Mouse (Mus musculus): Measurements from ENCODE around the gene 4931422A03Rik. TPM values are rescaled to one million over a fixed set of nuclear protein-coding genes. Genes with fewer than 3 reads are reported as not detected.

4931422A03Rik gene
- total and polyA plus RNA-seq, 2 experiments, result not detected

DNA sequence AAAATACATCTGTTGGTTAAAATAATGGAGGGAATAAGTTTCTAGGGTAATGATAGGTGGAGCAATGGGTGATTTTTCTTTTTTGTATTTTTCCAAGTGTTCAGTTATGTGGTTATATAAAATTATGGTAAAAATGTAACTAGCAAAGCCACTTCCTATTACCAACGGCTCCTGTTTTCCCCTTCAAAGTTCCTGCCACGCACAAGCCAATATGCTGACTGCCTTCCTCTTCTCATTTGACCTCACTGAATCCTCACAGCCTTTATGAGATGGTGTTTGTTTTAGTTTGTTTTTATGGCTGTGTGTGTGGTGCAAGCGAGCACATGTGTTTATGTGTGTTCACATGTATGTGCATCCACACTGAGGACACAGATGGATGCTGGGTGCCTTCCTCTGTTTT is 93.5 kb downstream of the 4931422A03Rik start:
- H3K36me3 ChIP-seq (ENCODE audit: control insufficient read depth, insufficient read depth, low read length), result no peaks in the 10 kb centered on the region
- H3K27me3 ChIP-seq (ENCODE audit: control insufficient read depth, insufficient read depth, low read length), result no peaks in the 10 kb centered on the region
- no peak overlapping the region for H3K4me3 ChIP-seq (ENCODE audit: insufficient read depth, low read depth, low read length)
- H3K9ac ChIP-seq (ENCODE audit: low read depth, low read length), result no peak overlapping the region
- H3K79me2 ChIP-seq (ENCODE audit: control insufficient read depth, insufficient read depth, low read length), result no peaks in the 10 kb centered on the region
- no peak overlapping the region for H3K27ac ChIP-seq (replicated peaks; ENCODE audit: insufficient read depth, low read depth, low read length)
- H3K4me1 ChIP-seq (ENCODE audit: control insufficient read depth, insufficient read depth, low read length), result no peaks in the 10 kb centered on the region
- 82% methylated on average over 3 of the region's 3 CpGs for WGBS
- TF ChIP-seq CTCF (IDR thresholded peaks at IDR 0.05; ENCODE audit: low read depth, low read length), result no peak
- no peak for TF ChIP-seq POLR2A (IDR thresholded peaks at IDR 0.05; ENCODE audit: extremely low read depth, insufficient read depth, low read length)
- DNase-seq (ENCODE audit: extremely low read depth, low read depth, low spot score), result no peak

- Histone ChIP-seq H3K4me1 (ENCODE audit: control insufficient read depth, insufficient read depth, low read length) (no peaks in the 10 kb centered on the region), H3K36me3 (ENCODE audit: control insufficient read depth, insufficient read depth, low read length) (no peaks in the 10 kb centered on the region), H3K4me3 (ENCODE audit: insufficient read depth, low read depth, low read length) (no peak overlapping the region), H3K27me3 (ENCODE audit: control insufficient read depth, insufficient read depth, low read length) (no peaks in the 10 kb centered on the region), H3K27ac (replicated peaks; ENCODE audit: insufficient read depth, low read depth, low read length) (no peak overlapping the region), H3K9ac (ENCODE audit: low read depth, low read length) (no peak overlapping the region), H3K79me2 (ENCODE audit: control insufficient read depth, insufficient read depth, low read length) (no peaks in the 10 kb centered on the region)
- TF ChIP-seq CTCF (IDR thresholded peaks at IDR 0.05; ENCODE audit: low read depth, low read length) (no peak), POLR2A (IDR thresholded peaks at IDR 0.05; ENCODE audit: extremely low read depth, insufficient read depth, low read length) (no peak)
- no peak for DNase-seq (ENCODE audit: extremely low read depth, low read depth, low spot score)
- 61% methylated on average over 7 of the region's 7 CpGs for WGBS
These were observed 93.9 kb downstream of the 4931422A03Rik start for GRCm38 (mm10) chr2:103934270-103934669.

- Histone ChIP-seq H3K9ac (ENCODE audit: low read depth, low read length) (no peak overlapping the region), H3K79me2 (ENCODE audit: control insufficient read depth, insufficient read depth, low read length) (no peaks in the 10 kb centered on the region), H3K27me3 (ENCODE audit: control insufficient read depth, insufficient read depth, low read length) (no peaks in the 10 kb centered on the region), H3K4me1 (ENCODE audit: control insufficient read depth, insufficient read depth, low read length) (no peaks in the 10 kb centered on the region), H3K4me3 (ENCODE audit: insufficient read depth, low read depth, low read length) (no peak overlapping the region), H3K36me3 (ENCODE audit: control insufficient read depth, insufficient read depth, low read length) (no peaks in the 10 kb centered on the region), H3K27ac (replicated peaks; ENCODE audit: insufficient read depth, low read depth, low read length) (no peak overlapping the region)
- no peak for TF ChIP-seq POLR2A (IDR thresholded peaks at IDR 0.05; ENCODE audit: extremely low read depth, insufficient read depth, low read length)
- TF ChIP-seq CTCF (IDR thresholded peaks at IDR 0.05; ENCODE audit: low read depth, low read length), result no peak
- no peak for DNase-seq (ENCODE audit: extremely low read depth, low read depth, low spot score)
- 83% methylated on average over 9 of the region's 9 CpGs for WGBS
These were observed 95.7 kb downstream of the 4931422A03Rik start for GRCm38 (mm10) chr2:103932480-103932879.

- Histone ChIP-seq H3K4me3 (ENCODE audit: insufficient read depth, low read depth, low read length) (no peak overlapping the region), H3K36me3 (ENCODE audit: control insufficient read depth, insufficient read depth, low read length) (no peaks in the 10 kb centered on the region), H3K79me2 (ENCODE audit: control insufficient read depth, insufficient read depth, low read length) (no peaks in the 10 kb centered on the region), H3K9ac (ENCODE audit: low read depth, low read length) (no peak overlapping the region), H3K27me3 (ENCODE audit: control insufficient read depth, insufficient read depth, low read length) (no peaks in the 10 kb centered on the region), H3K27ac (replicated peaks; ENCODE audit: insufficient read depth, low read depth, low read length) (no peak overlapping the region), H3K4me1 (ENCODE audit: control insufficient read depth, insufficient read depth, low read length) (no peaks in the 10 kb centered on the region)
- DNase-seq (ENCODE audit: extremely low read depth, low read depth, low spot score), result no peak
- no peak for TF ChIP-seq CTCF (IDR thresholded peaks at IDR 0.05; ENCODE audit: low read depth, low read length)
- TF ChIP-seq POLR2A (IDR thresholded peaks at IDR 0.05; ENCODE audit: extremely low read depth, insufficient read depth, low read length), result no peak
- 77% methylated on average over 2 of the region's 2 CpGs for WGBS
These were observed 96.1 kb downstream of the 4931422A03Rik start for GRCm38 (mm10) chr2:103932025-103932424.

DNA sequence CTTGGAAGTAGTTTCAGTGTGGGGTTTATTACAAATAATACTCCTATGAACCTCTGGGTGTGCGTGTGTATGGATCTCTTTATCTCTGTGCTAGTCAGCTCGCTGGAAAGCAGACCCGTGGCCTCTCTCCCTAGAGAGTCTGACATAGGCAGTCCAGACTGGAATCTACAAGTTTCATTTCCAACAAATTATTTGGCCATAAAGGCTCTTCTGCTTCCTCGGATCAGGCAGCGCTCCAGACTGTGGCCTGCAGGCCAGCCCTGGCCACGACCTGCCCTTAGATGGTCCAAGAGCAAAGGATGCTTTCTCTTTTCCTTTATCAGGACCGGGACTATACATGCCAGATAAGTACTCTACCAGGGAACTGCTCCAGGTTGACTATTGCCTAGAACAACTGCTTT is 96.7 kb downstream of the 4931422A03Rik start:
- H3K9ac ChIP-seq (ENCODE audit: low read depth, low read length), result no peak overlapping the region
- no peak overlapping the region for H3K27ac ChIP-seq (replicated peaks; ENCODE audit: insufficient read depth, low read depth, low read length)
- no peaks in the 10 kb centered on the region for H3K36me3 ChIP-seq (ENCODE audit: control insufficient read depth, insufficient read depth, low read length)
- TF ChIP-seq POLR2A (IDR thresholded peaks at IDR 0.05; ENCODE audit: extremely low read depth, insufficient read depth, low read length) (no peak), CTCF (IDR thresholded peaks at IDR 0.05; ENCODE audit: low read depth, low read length) (no peak)
- DNase-seq (ENCODE audit: extremely low read depth, low read depth, low spot score), result no peak
- no peak overlapping the region for H3K4me3 ChIP-seq (ENCODE audit: insufficient read depth, low read depth, low read length)
- H3K4me1 ChIP-seq (ENCODE audit: control insufficient read depth, insufficient read depth, low read length), result no peaks in the 10 kb centered on the region
- H3K79me2 ChIP-seq (ENCODE audit: control insufficient read depth, insufficient read depth, low read length), result no peaks in the 10 kb centered on the region
- WGBS, result 62% methylated on average over 7 of the region's 7 CpGs
- H3K27me3 ChIP-seq (ENCODE audit: control insufficient read depth, insufficient read depth, low read length), result no peaks in the 10 kb centered on the region

DNA sequence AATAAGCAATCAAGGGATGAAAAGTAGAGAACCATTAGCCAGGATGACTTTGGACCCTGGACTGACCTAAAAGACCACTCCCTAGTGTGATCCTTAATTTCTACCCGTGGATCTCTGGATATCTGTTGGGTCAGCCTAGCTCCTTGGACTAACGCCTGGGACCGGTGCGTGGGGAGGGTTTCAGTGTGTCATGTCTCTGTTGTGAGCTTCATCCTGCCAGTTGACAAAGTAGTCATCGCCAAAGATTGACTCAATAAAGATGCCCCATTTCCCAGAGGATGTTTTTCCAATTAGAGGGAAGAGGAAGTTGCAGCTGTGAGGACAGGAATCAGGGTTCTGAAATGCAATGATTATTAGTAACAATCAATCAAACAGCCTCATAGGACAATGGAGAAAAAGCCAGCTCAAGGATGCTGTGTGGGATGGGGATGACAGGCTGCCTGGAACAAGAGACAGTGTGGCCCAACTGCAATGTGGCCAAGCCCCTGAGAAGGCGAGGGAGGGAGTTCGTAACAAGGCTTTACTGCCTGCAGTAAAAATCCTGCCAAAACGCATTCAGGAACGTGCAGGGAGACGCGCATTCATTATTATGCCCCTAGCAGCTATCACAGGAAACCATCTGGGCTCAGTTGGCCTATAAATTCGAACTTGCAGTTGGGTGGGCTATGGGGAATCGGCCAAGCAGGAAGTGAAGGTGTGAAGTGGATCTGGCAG is 97.7 kb downstream of the 4931422A03Rik start:
- 71% methylated on average over 13 of the region's 13 CpGs for WGBS
- Histone ChIP-seq H3K27me3 (ENCODE audit: control insufficient read depth, insufficient read depth, low read length) (no peaks in the 10 kb centered on the region), H3K4me3 (ENCODE audit: insufficient read depth, low read depth, low read length) (no peak overlapping the region), H3K27ac (replicated peaks; ENCODE audit: insufficient read depth, low read depth, low read length) (no peak overlapping the region), H3K79me2 (ENCODE audit: control insufficient read depth, insufficient read depth, low read length) (no peaks in the 10 kb centered on the region), H3K36me3 (ENCODE audit: control insufficient read depth, insufficient read depth, low read length) (no peaks in the 10 kb centered on the region), H3K4me1 (ENCODE audit: control insufficient read depth, insufficient read depth, low read length) (no peaks in the 10 kb centered on the region), H3K9ac (ENCODE audit: low read depth, low read length) (no peak overlapping the region)
- DNase-seq (ENCODE audit: extremely low read depth, low read depth, low spot score), result no peak
- no peak for TF ChIP-seq POLR2A (IDR thresholded peaks at IDR 0.05; ENCODE audit: extremely low read depth, insufficient read depth, low read length)
- TF ChIP-seq CTCF (IDR thresholded peaks at IDR 0.05; ENCODE audit: low read depth, low read length), result no peak
